Mouse (Mus musculus) kidney, embryonic 15.5 days (tissue): Measurements from ENCODE around the gene Scn11a. TPM values are rescaled to one million over a fixed set of nuclear protein-coding genes. Genes with fewer than 3 reads are reported as not detected.

Source experiments
- ATAC-seq: fragments of 200-750 bp; cut with Nextera tagmentation; replicated peaks from 2 replicates; pipeline ENCODE4 v1.8.0; 2017; ENCODE audit warnings: moderate TSS enrichment; ENCODE audit not compliant: low FRiP score
- H3K27ac ChIP-seq: fragments of 300-500 bp; sonication (generic); 2 replicates; pipeline ENCODE4 v1.5.1; 2015; ENCODE audit warnings: mild to moderate bottlenecking, inconsistent platforms
- H3K27me3 ChIP-seq: fragments of 300-500 bp; sonication (generic); 2 replicates; pipeline ENCODE4 v1.6.1; 2015; ENCODE audit warnings: inconsistent platforms
- H3K36me3 ChIP-seq: fragments of 300-500 bp; sonication (generic); 2 replicates; pipeline ENCODE4 v1.6.1; 2015; ENCODE audit warnings: inconsistent platforms
- H3K4me1 ChIP-seq: fragments of 300-500 bp; sonication (generic); 2 replicates; pipeline ENCODE4 v1.6.1; 2015; ENCODE audit warnings: inconsistent platforms
- H3K4me2 ChIP-seq: fragments of 300-500 bp; sonication (generic); 2 replicates; pipeline ENCODE4 v1.6.1; 2015; ENCODE audit warnings: moderate library complexity, mild to moderate bottlenecking, inconsistent platforms
- H3K4me3 ChIP-seq: fragments of 300-500 bp; sonication (generic); replicated peaks from 2 replicates; pipeline ENCODE4 v1.5.1; 2015; ENCODE audit warnings: mild to moderate bottlenecking, inconsistent platforms
- H3K9ac ChIP-seq: fragments of 300-500 bp; sonication (generic); 2 replicates; pipeline ENCODE4 v1.6.1; 2015; ENCODE audit warnings: mild to moderate bottlenecking, inconsistent platforms
- H3K9me3 ChIP-seq: fragments of 300-500 bp; sonication (generic); replicated peaks from 2 replicates; pipeline ENCODE4 v1.6.1; 2016; ENCODE audit warnings: inconsistent platforms
- WGBS: fragments of 180-500 bp; shearing (Covaris S2); methylation state at CpG from one replicate; pipeline ENCODE4 v1.1.7; 2015; ENCODE audit warnings: mixed read lengths; 5-methylcytosine and 5-hydroxymethylcytosine counted together
- polyA plus RNA-seq: library from polyadenylated mRNA; unstranded; fragments of >200 nt; fragmentation: Nextera tagmentation; extraction: Ambion mirVana; gene quantifications from 2 replicates; pipeline ENCODE4 v1.2.1, GENCODE M21; 2015

Gene Scn11a
- polyA plus RNA-seq, 1 experiment from 2014 or later: 0.04 TPM

- H3K4me1 ChIP-seq: no peaks in the 10 kb centered on the region
- H3K27me3 ChIP-seq: no peaks in the 10 kb centered on the region
- WGBS: 53% methylated on average over 9 of the region's 9 CpGs
- ATAC-seq: no peak
- no peak overlapping the region for H3K27ac ChIP-seq
- no peaks in the 10 kb centered on the region for H3K36me3 ChIP-seq
- no peak overlapping the region for H3K9ac ChIP-seq
- H3K4me3 ChIP-seq: no peak overlapping the region
- H3K9me3 ChIP-seq: no peaks in the 10 kb centered on the region
- no peak overlapping the region for H3K4me2 ChIP-seq
Observed at GRCm38 (mm10) chr9:119792505-119792904, 32.8 kb downstream of the Scn11a start.

- Histone ChIP-seq H3K27ac (no peak overlapping the region), H3K36me3 (no peaks in the 10 kb centered on the region), H3K9me3 (no peaks in the 10 kb centered on the region), H3K4me1 (no peaks in the 10 kb centered on the region), H3K27me3 (no peaks in the 10 kb centered on the region), H3K4me3 (no peak overlapping the region), H3K4me2 (no peak overlapping the region), H3K9ac (no peak overlapping the region)
- no peak for ATAC-seq
- WGBS: 54% methylated on average over 3 of the region's 3 CpGs
Observed at GRCm38 (mm10) chr9:119780901-119781300, 44.4 kb downstream of the Scn11a start.

- Histone ChIP-seq H3K4me2 (no peak overlapping the region), H3K27ac (no peak overlapping the region), H3K27me3 (no peaks in the 10 kb centered on the region), H3K4me1 (no peaks in the 10 kb centered on the region), H3K4me3 (no peak overlapping the region), H3K36me3 (no peaks in the 10 kb centered on the region), H3K9me3 (no peaks in the 10 kb centered on the region), H3K9ac (no peak overlapping the region)
- 73% methylated on average over 7 of the region's 7 CpGs for WGBS
- ATAC-seq: no peak
Observed at GRCm38 (mm10) chr9:119776661-119777060, 48.6 kb downstream of the Scn11a start.

DNA sequence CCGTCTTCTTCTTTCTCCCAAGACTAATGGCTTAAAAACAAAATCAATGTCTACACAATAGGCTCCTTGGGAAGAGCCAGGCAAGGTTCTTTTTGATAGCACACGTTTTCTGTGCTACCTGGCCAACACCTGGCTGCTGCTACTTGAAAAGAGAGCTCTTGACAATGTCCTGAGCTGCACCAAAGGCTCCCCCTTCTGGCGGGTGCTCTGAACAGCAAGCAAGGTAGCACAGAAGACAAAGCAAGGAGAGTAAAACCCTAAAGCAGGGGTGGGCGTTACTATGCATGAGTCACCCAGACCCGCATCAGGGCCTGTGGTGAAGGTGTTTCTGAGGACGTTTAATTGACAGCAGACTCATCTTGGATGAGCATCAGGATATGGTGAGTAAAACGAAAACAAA lies 56.7 kb downstream of the Scn11a start:
- Histone ChIP-seq H3K4me3 (no peak overlapping the region), H3K9ac (no peak overlapping the region), H3K4me2 (no peak overlapping the region), H3K4me1 (no peaks in the 10 kb centered on the region), H3K27ac (no peak overlapping the region), H3K9me3 (no peaks in the 10 kb centered on the region), H3K36me3 (no peaks in the 10 kb centered on the region), H3K27me3 (no peaks in the 10 kb centered on the region)
- 42% methylated on average over 7 of the region's 7 CpGs for WGBS
- ATAC-seq: no peak

DNA sequence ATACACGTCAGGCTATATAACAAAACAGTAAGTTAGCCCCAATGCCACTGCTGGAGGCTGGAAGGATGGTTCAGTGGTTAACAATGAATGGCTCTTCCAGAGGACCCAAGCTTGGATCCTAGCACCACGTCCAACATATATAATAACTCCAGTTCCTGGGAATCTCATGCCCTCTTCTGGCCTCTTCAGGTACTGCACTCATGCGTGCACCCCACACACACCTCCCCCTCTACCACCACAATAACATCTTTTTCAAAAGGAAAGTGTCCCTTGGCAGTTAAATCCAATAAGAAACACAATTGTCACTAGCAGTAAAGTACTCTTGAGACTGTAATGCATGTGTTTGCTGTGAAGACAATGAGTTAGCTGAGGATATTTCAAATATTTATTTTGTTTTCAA lies 65.0 kb downstream of the Scn11a start:
- H3K36me3 ChIP-seq: no peaks in the 10 kb centered on the region
- peaks cover 5% of the 10 kb centered on the region for H3K9me3 ChIP-seq
- WGBS: 86% methylated on average over 3 of the region's 3 CpGs
- no peaks in the 10 kb centered on the region for H3K4me1 ChIP-seq
- H3K27me3 ChIP-seq: no peaks in the 10 kb centered on the region
- H3K4me2 ChIP-seq: no peak overlapping the region
- no peak for ATAC-seq
- H3K9ac ChIP-seq: no peak overlapping the region
- no peak overlapping the region for H3K4me3 ChIP-seq
- H3K27ac ChIP-seq: no peak overlapping the region

GRCm38 (mm10) chr9:119759457-119759856 lies 65.8 kb downstream of the Scn11a start:
- Histone ChIP-seq H3K4me2 (no peak overlapping the region), H3K36me3 (no peaks in the 10 kb centered on the region), H3K27me3 (no peaks in the 10 kb centered on the region), H3K4me3 (no peak overlapping the region), H3K27ac (no peak overlapping the region), H3K9ac (no peak overlapping the region), H3K4me1 (no peaks in the 10 kb centered on the region), H3K9me3 (peaks cover 5% of the 10 kb centered on the region)
- 92% methylated on average over 1 of the region's 1 CpGs for WGBS
- no peak for ATAC-seq

DNA sequence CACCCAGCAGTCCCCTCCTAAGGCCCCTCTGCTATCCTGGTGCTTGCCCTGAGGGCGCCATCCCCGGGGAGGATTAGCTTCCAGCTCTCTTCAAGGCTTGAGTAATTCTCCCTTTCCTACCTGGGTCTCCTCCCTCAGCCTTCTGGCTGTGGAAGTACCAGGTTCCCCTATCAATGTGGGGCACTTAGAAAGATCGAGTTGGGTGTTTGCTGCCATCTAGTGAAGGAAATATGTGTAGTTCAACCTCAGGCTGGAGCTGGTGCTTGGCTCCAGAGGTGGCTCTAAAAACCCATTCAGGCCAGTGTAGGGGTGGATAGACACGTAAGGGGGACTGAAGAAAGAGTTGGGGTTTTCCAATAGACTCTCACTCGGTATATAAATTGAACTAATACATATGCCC lies 73.7 kb downstream of the Scn11a start:
- no peak overlapping the region for H3K27ac ChIP-seq
- 17% methylated on average over 5 of the region's 5 CpGs for WGBS
- no peak for ATAC-seq

GRCm38 (mm10) chr9:119749112-119749511 lies 76.1 kb downstream of the Scn11a start:
- Histone ChIP-seq H3K9ac (no peak overlapping the region), H3K4me1 (no peaks in the 10 kb centered on the region), H3K27me3 (0 out of 2 replicates have a peak, but pooled peaks cover 4% of the 10 kb centered on the region), H3K4me2 (no peak overlapping the region), H3K36me3 (no peaks in the 10 kb centered on the region), H3K27ac (no peak overlapping the region), H3K4me3 (no peak overlapping the region), H3K9me3 (no peaks in the 10 kb centered on the region)
- 61% methylated on average over 9 of the region's 9 CpGs for WGBS
- ATAC-seq: no peak

More for the DNA sequence above, 73.7 kb downstream of the Scn11a start:
- Histone ChIP-seq H3K27me3 (0 out of 2 replicates have a peak, but pooled peaks cover 4% of the 10 kb centered on the region), H3K9me3 (no peaks in the 10 kb centered on the region), H3K9ac (no peak overlapping the region), H3K4me1 (no peaks in the 10 kb centered on the region), H3K4me2 (no peak overlapping the region), H3K36me3 (no peaks in the 10 kb centered on the region), H3K4me3 (no peak overlapping the region)

DNA sequence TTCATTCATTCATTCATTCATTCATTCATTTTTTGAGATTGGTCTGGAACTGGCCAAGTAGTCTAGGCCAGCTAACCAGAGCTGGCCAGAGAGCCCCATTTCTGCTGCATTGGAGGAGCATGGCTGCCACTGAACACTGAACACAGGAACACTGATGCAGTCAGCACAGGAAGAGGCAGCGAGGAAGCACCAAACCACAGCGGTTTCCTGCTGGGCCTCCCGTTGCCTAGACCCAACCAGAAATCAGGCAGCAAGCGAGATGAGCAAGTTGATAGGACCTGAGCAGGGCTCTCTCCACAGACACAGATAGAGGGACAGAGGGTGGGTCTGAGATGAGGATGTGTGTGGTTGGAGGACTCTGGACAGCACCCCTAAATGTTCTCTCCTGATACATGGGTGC lies 81.4 kb downstream of the Scn11a start:
- H3K27ac ChIP-seq: no peak overlapping the region
- H3K27me3 ChIP-seq: no peaks in the 10 kb centered on the region
- no peaks in the 10 kb centered on the region for H3K9me3 ChIP-seq
- ATAC-seq: no peak
- no peak overlapping the region for H3K4me2 ChIP-seq
- 75% methylated on average over 4 of the region's 4 CpGs for WGBS
- no peaks in the 10 kb centered on the region for H3K4me1 ChIP-seq
- no peak overlapping the region for H3K4me3 ChIP-seq
- H3K36me3 ChIP-seq: no peaks in the 10 kb centered on the region
- no peak overlapping the region for H3K9ac ChIP-seq

- no peak overlapping the region for H3K27ac ChIP-seq
- H3K36me3 ChIP-seq: no peaks in the 10 kb centered on the region
- H3K4me2 ChIP-seq: no peak overlapping the region
- ATAC-seq: no peak
- 90% methylated on average over 3 of the region's 3 CpGs for WGBS
- H3K4me3 ChIP-seq: no peak overlapping the region
- no peaks in the 10 kb centered on the region for H3K4me1 ChIP-seq
- H3K27me3 ChIP-seq: no peaks in the 10 kb centered on the region
- H3K9ac ChIP-seq: no peak overlapping the region
- no peaks in the 10 kb centered on the region for H3K9me3 ChIP-seq
Observed at GRCm38 (mm10) chr9:119743312-119743711, 81.9 kb downstream of the Scn11a start.

DNA sequence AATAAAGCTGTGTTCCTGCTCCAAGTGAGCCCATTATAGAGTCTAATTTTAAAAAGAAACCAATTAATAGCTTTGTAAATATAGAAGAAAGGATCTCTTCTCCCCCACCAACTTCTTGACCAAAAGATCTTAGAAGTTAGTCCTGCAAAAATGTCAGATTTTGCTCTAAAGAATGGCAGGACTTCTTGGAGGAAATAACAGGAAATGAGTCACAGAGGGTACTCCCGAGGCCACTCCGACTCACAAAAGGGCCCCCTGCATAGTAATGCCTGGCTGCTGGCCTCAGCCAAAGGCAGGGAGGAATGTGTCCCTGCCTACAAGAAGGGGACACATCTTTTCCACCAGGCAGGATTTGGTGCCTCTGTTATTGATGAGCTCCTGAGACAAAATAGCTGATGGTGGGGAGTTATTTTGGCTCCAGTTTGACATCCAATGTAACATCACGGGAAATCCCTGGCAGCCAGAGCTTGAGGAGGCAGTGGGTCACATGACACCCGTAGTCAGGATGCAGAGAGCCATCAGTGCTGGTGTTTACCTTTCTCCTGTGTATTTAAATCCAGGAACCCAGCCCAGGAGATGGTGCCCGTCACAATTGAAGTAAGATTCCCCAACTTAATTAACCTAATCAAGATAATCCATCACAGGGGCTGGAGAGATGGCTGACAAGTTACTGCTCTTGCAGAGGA lies 84.0 kb downstream of the Scn11a start:
- WGBS: 37% methylated on average over 5 of the region's 5 CpGs
- no peak for ATAC-seq
- H3K4me2 ChIP-seq: no peak overlapping the region
- no peak overlapping the region for H3K27ac ChIP-seq
- no peak overlapping the region for H3K9ac ChIP-seq
- no peaks in the 10 kb centered on the region for H3K4me1 ChIP-seq
- no peak overlapping the region for H3K4me3 ChIP-seq
- H3K27me3 ChIP-seq: no peaks in the 10 kb centered on the region
- no peaks in the 10 kb centered on the region for H3K9me3 ChIP-seq
- H3K36me3 ChIP-seq: no peaks in the 10 kb centered on the region

GRCm38 (mm10) chr9:119728412-119729097 lies 96.7 kb downstream of the Scn11a start:
- 87% methylated on average over 11 of the region's 11 CpGs for WGBS
- Histone ChIP-seq H3K9me3 (no peaks in the 10 kb centered on the region), H3K4me1 (no peaks in the 10 kb centered on the region), H3K27me3 (no peaks in the 10 kb centered on the region), H3K27ac (no peak overlapping the region), H3K9ac (no peak overlapping the region), H3K4me3 (no peak overlapping the region), H3K36me3 (no peaks in the 10 kb centered on the region), H3K4me2 (no peak overlapping the region)
- ATAC-seq: no peak
